Mouse (Mus musculus): ENCODE data around the gene Adamtsl5.
"Not testable (repeated sequence)": the region's sequence is repeated elsewhere in the genome, so short reads cannot be mapped to it uniquely, and the experiment has no call there.

Adamtsl5 gene

DNA sequence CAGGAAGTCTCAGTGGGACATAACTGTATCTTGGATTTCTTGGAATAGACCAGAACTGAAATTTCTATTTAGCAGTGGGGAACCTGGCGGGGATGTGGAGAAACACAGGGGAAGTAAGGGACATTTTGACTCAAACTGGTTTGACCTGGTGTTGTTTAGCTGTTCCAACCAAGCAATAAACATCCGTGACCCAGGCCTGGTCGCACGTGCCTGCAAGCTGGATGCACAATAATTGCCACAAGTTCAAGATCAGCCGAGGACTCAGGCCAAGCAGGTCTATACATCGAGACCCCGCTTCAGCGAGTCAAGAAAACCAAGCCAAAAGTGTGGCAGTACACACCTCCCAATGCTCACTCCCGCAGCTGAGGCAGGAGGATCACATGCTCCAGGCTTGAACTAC, 23.8 kb upstream of the Adamtsl5 start:
- DNase-seq (ENCODE audit: low spot score in 2 of 2), result no peak

DNA sequence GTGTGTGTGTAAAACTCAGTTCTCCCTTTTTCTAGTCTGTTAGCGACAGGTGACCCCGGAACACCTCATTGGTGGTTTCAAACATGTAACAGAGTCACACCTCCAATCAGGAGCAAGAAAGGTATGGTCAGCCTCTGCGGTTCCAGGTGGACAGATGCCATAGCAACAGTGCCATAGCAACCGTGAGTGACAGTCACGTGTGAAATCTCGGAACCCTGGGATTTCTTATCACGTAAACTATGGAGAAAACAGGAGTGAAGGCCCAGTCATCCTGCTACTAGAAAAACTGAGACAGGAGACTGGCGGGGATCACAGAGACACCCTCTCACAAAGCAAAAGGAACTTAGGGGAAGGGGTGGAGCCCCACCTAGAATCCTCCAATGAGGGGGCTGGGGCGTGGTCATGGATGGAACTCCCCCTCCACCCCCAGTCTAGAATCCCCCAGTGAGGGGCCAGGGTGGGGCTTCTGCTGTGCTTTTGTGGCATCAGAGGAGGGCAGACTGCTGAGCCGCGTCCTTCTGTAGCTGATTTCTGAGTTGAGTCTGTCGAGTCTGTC, 23.3 kb upstream of the Adamtsl5 start:
- no peak for DNase-seq (ENCODE audit: low spot score in 2 of 2)

DNA sequence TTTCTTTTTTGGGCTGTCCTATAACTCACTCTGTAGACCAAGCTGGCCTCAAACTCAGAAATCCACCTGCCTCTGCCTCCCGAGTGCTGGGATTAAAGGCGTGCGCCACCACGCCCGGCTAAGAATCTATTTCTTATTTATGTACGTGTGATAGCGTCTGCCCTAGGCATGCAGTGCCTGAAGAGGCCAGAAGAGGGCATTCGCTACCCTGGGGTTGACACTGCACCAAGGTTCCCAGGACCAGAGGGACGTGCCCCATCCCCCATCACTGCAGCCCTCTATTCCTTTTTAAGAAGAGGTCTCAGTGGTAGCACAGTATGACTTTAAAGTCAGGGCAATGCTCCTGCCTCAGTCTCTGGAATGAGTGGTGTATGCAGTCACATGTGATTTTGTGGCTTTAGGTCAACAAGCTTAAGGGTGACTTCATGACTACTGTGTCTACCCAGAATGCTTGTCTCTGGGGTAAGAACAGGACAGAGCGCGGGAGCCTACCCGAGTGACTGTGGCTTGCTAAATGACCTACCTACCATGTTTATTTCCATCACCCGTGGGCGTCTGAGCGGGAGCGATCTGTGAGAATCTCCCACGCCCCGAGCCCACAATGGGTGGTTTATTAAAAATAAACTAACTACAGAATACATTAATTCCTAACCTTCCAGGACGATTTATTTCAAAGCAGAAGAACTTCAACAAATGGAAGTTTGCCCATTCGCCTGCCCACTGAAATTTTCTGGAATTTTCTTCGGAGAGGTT, 22.0 kb upstream of the Adamtsl5 start:
- DNase-seq (ENCODE audit: low spot score in 2 of 2), result no peak

DNA sequence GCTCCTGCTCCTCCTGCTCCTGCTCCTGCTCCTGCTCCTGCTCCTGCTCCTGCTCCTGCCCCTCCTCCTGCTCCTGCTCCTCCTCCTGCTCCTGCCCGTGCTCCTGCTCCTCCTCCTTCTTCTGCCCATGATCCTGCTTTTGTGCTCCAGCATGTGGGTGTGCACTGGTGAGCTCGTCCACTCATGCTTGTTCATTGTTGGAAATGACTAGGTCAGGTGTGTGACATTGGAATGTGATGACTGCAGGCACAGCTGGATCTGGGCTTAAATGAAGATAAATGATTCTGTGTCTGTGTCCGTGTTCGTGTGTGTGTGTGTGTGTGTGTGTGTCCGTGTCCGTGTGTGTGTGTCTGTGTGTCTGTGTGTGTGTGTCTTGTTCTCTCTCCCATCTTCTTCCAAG, 20.2 kb upstream of the Adamtsl5 start:
- no peak for DNase-seq (ENCODE audit: low spot score in 2 of 2)

DNA sequence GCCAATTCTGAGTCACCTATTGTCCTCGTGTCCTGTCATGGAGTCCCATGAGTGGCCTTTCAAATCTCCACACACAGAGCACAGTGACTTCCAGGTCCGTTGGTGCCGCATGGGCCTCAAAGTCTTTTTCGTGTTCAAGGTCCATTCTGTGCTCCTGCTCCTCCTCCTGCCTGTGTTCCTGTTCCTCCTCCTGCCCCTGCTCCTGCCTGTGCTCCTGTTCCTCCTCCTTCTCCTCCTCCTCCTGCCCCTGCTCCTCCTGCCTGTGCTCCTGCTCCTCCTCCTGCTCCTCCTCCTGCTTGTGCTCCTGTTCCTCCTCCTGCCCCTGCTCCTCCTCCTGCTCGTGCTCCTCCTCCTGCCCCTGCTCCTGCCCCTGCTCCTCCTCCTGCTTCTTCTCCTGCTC, 19.7 kb upstream of the Adamtsl5 start:
- no peak for DNase-seq (ENCODE audit: low spot score in 2 of 2)

DNA sequence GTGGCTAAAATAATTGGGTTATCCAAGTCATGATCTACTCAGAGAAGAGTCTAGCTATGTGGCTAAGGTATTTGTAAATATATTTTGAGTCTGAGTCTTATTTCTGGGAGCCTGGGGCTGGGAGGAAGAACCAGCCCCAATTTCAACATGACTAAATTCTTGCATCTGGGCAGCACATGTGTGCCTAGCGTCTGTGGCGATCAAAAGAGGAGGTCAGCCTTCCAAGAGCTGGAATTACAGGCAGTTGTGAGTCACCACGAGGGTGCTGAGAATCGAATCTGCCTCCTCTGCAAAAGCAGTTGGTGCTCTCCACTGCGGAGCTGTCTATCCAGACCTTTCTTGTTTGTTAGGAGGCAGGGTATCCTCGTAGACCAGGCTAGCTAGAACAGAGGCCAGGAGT, 17.5 kb upstream of the Adamtsl5 start:
- DNase-seq (ENCODE audit: low spot score in 2 of 2), result no peak

DNA sequence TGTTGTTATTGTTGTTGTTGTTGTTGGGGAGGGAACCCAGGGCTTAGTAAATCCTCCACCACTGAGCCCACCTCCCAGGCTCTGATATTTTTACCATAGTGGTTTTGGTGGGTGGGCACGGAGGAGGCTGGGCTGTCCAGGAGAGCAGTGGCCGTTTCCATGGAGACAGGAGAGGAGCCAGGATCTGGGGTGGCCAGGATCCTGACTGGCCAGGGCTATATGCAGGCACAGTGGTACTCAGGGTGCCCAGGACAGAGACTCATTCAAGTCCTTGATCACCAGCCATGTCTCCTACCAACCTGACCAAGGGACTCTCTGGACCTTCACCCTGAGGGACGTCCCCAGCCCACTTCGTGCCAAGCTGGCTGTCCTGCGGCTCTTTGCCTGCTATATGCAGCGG, 15.5 kb upstream of the Adamtsl5 start:
- DNase-seq (ENCODE audit: low spot score in 2 of 2), result no peak

DNA sequence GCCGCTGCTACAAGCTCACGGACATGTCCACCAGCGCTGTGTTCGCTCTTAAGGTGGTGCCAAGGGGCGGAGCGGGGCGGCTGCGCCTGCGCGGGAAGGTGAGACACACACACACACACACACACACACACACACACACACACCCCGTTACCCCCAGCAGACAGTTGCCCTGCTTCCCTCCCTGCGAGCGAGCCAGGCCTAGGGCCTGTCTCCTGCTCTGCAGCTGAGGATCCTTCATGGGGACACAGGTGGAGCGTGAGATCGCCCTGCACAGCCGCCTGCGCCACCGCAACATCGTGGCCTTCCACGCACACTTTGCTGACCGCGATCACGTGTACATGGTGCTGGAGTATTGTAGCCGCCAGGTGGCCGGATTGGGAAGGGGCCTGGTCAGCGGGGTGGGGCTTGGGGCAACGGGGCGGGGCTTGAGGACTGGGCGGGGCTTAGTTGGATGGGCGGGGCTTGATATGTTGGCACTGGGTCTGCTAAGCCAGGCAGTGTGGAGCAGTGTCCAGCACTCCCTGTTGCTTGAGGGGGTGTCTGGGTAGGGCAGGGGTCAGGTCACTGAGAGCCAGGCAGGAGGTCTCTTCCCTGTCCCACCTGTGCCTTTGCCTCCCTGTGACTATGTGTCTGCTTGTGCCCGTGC, 9.9 kb upstream of the Adamtsl5 start:
- DNase-seq (ENCODE audit: low spot score in 2 of 2), result no peak

DNA sequence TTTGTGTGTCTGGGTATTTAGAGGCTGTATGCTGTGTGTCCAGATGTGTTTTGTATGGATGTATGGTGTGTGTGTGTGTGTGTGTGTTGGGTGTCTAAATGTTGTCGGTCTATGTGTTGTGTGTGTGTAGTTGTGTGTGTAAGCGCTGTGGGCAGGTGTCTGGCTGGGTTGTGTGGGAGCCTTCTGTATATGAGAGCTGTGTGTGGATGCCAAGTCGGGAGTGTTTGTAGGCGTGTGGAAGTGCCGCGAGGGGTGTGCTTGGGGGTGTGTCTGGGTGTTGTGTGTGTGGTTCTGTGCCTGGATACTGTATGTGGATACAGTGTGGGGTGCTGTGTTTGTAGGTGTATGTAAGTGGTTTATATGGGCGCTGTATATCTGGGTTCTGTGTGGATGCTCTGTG, 9.1 kb upstream of the Adamtsl5 start:
- DNase-seq (ENCODE audit: low spot score in 2 of 2), result no peak

DNA sequence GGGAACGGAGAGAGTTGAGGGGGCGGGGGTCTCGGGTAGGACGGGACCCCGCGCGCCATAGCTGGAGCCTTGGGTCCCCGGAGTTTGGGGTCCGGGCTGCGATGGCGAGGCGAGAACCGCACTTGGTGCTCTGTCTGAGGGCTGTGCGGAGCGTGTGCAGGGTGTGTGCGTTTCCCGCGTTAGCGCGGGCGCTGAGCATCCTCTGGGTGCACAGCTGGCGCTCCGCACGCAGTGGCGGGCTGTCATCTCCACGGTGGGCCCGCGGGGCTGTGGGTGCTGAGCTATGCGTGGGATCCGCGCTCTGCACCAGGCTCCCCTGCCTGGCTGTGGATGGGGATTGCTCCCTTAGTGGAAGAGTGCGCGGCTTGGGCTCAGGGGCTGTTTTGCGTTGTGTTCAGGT, 8.5 kb upstream of the Adamtsl5 start:
- no peak for DNase-seq (ENCODE audit: low spot score in 2 of 2)

DNA sequence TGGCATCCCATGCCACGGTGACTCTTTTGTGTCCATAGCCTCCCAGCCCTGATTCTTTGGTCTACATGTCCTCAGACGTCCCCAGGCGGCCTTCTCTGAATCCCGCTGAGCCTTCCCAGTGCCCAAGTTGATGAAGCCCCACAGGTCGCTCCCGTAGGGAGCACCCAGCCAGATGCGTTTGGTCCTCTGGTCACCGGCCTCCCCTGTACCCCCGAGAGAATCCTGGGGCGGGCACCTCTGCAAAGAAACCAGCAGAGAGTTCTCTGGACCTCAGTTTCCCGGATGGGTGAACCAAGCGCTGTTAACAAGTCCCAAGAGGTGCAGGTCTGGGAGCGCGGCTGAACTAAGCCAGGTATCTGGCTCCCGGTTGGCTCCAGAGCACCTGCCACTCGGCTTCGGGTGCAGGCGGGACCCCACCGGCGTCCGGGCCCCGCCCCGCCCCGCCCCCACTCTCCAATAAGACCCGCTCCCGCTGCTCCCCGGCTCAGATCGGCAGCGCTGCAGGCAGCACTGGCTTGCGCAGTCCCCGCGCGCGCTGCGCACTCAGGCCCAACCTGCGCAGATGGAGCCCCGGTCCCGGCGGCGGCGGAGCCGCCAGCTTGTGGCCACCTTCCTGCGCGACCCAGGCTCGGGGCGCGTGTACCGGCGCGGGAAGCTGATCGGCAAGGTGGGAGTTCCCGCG, 7.9 kb upstream of the Adamtsl5 start, which contains the start of gene Plk5:
Plk5 (plus strand) TSS at position 459 of the 682 bp plus-strand sequence.
- no peak for DNase-seq (ENCODE audit: low spot score in 2 of 2)

DNA sequence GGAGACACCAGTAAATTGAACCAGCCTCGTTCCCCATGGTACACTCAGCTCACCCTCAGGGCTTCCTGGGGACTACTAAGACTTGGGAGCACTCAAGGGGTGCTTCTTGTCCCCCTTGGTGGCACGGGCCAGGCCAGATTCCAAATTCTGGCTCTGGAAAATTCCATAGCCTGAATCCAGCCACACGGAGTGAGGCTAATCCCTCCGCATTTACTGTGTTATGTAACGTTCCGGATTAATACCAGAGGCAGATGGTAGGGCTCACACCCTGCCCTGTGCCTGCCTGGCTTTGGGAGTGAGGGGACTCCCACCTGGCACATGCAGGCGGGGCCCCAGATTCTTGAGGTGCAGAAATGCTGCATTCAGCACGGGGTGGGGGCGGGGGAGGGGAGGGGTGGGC, 7.2 kb upstream of the Adamtsl5 start:
- no peak for DNase-seq (ENCODE audit: low spot score in 2 of 2)

DNA sequence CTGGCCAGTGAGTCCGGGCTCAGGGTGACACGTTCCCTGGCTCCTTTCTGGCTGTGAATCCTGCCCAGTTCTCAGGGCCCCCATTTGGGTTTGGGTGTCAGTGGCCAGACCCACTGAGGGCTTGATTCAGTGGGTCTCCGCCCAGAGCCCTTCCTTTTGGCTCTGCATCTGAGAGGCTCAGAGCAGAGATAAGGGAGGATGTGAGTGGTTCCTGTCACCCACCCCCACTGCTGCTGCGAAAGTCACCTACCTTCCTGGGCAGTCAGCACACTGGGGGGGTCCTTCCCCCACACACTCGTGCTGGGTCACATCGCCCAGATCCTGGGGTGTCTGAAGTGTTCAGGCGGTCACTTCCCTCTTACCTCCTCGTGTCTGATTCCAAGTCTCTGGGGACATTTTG, 4.5 kb upstream of the Adamtsl5 start:
- DNase-seq (ENCODE audit: low spot score in 2 of 2), result no peak

DNA sequence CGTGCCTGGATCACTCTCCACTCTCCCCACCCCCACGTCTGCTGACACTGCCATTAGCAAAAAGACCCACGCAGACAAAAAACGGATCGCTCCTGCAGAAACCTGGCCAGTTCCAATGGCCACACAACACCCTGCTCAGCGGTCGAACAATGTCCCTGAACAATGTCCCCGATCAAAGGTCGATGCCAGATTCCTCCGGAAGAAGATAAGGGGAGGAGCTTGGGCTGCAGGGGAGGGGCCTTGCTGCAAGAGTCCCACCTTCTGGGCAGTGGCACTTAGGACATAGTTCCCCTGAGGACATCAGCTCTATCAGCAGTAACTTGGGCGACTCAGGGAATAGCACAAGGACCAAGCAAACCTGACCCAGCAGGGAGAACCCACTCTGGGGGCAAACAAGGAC, 3.7 kb upstream of the Adamtsl5 start:
- DNase-seq (ENCODE audit: low spot score in 2 of 2), result no peak

DNA sequence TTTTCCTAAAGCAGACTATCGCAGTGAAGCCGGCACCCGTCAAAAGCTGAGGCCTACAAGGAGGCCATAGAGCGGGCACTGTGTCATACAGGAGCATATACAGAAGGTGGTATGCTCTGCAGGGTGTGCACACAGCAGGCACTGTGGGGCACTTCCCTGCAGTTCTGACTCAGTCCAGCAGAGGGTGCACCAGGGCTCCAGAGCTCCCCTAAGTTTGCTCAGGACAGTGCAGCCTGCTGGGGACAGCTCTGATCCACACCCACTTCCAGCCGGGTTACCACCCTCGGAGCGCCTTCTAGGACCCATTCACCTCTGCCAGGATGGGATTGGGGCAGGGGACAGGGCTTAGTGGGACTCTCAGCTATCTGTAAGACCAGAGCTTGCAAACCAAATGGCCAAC, 2.1 kb upstream of the Adamtsl5 start:
- peak; percentile 56 to 77 for DNase-seq (ENCODE audit: low spot score in 2 of 2)

DNA sequence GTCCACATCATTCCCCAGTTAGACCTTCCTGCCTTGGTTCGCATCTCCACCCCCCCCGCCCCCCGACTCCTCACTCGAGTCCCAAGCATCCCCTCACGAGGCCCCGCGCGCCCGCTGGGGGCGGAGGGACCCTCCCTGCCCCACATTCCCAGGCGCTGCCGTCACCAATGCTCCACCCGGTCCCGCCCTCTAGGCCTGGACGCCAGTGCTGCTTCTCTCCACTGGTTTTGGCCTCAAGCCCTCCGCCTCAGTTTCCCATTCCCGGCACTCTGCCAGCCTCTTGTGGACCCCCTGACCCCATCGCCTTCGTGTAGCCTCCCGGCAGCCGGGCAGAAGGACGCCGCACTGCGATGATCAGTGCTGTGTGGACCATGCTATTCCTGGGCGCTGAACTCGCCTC, 769 bp upstream of the Adamtsl5 start:
- no peak for DNase-seq (ENCODE audit: low spot score in 2 of 2)

DNA sequence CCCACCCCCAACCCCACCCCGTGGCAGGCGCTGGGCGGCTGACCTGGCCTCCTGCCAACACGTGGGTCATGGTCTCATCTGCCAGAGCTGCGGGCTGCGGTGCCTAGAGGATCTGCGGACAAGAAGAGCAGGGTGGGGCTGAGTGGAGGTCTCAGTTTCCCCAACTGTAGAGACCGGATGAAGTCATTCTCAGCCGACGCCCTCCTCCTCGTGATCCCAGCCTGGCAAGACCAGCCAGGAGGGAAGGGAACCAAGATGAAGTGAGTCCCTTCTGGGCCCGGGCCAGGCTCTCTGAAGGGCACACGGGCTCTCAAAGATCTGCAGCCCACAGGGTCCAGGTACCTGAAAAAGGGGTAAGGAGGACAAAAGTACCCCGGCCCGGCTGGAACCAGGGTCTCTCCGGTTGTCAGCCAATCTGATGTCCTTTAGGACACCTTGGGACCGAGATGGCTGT, 671 bp downstream of the Adamtsl5 start:
- DNase-seq (ENCODE audit: low spot score in 2 of 2), result no peak

DNA sequence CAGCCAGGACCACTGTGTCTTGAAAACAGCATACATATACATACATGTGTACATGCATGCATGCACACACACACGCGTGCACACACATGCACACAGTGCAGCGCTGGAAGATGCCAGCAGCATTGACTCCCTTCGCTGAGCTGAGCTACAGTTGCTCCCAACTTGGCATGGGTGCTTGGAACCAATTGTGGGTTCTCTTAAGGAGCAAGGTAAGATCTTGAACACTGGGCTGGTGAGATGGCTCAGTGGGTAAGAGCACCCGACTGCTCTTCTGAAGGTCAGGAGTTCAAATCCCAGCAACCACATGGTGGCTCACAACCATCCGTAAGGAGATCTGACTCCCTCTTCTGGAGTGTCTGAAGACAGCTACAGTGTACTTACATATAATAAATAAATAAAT, 2.3 kb downstream of the Adamtsl5 start:
- not testable (repeated sequence) for DNase-seq (ENCODE audit: low spot score in 2 of 2)

DNA sequence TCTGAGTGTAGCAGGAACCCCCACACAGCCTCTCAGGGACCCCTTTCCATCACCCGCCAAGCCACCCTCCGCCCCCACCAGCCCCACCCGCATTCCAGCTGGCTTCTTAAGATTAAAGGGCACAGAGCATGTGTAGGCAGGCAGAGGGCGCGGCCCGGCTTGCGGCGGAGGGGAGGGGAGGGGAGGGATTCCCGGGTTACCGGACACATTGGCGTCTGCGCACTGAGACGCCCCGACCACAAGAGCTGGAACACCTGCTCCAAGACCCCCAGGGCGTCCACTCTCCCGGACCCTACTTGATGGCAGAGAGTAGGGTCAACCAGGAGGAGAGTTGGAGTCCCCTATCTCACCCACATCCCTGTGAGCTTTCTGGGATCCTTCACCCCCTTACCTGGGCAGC, 3.1 kb downstream of the Adamtsl5 start:
- no peak for DNase-seq (ENCODE audit: low spot score in 2 of 2)

DNA sequence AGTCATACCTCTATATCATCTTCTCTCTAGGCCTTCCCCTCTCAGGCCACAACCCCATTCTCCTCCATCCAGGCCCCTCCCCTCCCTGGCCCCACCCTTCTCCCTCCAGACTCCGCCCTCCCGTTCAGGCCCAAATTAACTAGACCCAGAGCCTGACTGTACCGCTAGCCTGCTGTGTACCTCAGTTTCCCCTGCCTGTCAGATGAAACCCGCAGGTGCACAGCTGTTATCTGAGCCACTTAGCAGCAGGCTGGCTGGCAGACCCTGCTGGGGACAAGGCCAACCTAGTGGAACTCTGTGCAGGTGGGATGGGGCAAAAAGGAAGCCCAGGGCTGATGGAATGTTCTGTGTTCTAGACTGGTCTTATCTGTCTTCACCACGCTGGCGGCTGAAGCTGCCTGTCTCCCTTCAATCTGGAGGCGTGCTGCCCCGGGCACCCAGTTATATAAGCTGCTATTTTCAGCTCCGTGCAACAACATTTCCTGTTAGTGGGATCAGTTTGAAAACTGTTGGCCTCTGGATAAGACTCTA, 4.0 kb downstream of the Adamtsl5 start:
- no peak for DNase-seq (ENCODE audit: low spot score in 2 of 2)

DNA sequence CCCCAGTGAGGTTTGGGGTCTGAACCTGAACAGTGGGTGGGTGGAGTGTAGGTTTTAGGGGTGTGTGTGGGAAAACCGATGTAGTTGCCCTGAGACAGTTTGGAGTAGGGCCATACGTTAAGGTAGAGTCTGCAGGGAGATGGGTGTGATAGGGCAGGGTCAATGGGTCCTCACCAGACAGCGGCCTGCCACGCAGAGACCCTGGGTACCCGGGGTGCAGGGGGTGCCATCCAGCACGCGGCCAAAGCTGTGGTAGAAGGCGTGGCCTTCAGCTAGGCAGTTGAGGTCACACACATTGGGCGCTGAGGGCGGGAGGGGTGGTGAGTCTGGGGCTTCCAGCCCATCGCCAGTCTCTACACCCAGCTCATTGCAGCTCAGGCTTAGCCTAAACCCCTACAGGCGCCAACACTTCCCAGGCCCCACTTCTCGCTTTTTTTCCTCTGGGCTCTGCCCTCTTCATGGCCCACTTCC, 4.8 kb downstream of the Adamtsl5 start:
- no peak for DNase-seq (ENCODE audit: low spot score in 2 of 2)

DNA sequence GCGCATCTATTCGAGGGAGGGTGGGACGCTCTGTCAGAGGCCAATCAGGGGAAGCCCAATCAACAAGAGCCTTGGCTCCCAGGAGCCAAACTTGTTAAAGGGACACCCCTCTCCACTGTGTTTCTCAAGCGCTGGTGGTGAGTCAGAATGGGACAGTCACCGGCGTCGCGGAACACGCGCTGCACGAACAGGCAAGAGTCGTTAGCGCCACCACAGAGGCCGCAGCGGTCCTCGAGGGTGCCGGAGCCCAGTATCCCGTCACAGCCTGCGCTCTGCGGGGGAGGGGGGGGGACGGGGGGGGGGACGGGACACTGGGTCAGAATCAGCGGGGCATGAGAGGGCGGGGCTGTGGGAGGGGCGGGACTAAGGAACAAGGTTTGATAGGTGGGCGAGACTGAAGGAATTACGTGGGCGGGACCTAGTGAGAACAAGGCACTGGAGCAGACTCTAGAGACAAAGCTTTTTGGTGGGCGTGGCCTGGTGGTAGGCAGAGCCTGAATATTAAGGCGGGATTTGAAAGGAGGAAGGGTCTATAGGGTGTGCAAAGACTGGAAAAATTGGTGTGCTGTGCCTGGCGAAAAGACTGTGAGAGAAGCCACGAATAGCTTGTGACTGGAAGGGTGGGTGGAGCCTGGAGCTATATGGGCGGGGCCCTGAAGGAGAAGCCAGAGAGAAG, 5.3 kb downstream of the Adamtsl5 start:
- DNase-seq (ENCODE audit: low spot score in 2 of 2), result no peak
